Mouse (Mus musculus): ENCODE measurements at regions not wholly inside any gene's neighbourhood (a gene's known extent, or its start where the extent isn't known, plus 50 kb on each side); places are given as distances from the start of the nearest gene placed in this dataset.

DNA sequence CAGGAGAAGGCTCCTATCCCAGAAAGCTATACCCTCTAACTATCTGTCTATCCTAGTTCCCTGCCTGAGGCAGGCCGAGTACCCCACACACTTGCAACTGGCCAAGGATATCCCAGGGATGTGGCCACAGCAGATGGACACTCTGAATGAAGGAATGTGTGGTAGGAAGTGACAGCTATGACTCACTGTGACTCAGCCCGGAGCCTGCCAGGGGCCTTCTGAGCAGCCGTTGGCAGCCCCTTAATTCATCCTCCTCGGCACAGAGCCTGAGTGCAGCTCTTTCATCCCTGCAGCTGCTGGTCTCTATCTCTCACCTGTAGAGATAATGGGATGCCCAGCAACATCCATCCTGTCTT lies 101.4 kb downstream of the 1810010D01Rik start:
- no peak for DNase-seq (ENCODE audit: low read depth, low spot score)
- H3K9me3 ChIP-seq (replicated peaks; ENCODE audit: insufficient read depth, low read length) = no peaks in the 10 kb centered on the region
- H3K27ac ChIP-seq (ENCODE audit: control insufficient read depth, low read depth, low read length) = no peak overlapping the region
- H3K27me3 ChIP-seq (ENCODE audit: control insufficient read depth in 1 of 2, insufficient read depth in 2 of 2, low read length in 2 of 2) = no peaks in the 10 kb centered on the region
- TF ChIP-seq EP300 (IDR thresholded peaks at IDR 0.05; ENCODE audit: low read depth in 1 of 2, low read length in 2 of 2) = no peak
- TF ChIP-seq HCFC1 (IDR thresholded peaks at IDR 0.05; ENCODE audit: low read depth, low read length) = no peak
- TF ChIP-seq NELFE (IDR thresholded peaks at IDR 0.05; ENCODE audit: low read depth, low read length) = no peak
- no peak for TF ChIP-seq NRF1 (IDR thresholded peaks at IDR 0.05; ENCODE audit: insufficient read depth, low read depth, low read length, poor library complexity, severe bottlenecking)
- no peak for TF ChIP-seq MYC (IDR thresholded peaks at IDR 0.05; ENCODE audit: low read depth, low read length)
- no peak for TF ChIP-seq TBP (IDR thresholded peaks at IDR 0.05; ENCODE audit: low read depth, low read length)
- TF ChIP-seq CTCF (IDR thresholded peaks at IDR 0.05 in 2 of 3, conservative IDR thresholded peaks at IDR 0.05 in 1 of 3; ENCODE audit: control insufficient read depth in 1 of 3, insufficient read depth in 1 of 3, low read depth in 2 of 3, low read length in 3 of 3, poor library complexity in 1 of 3, severe bottlenecking in 1 of 3) = no peak
- no peak for TF ChIP-seq USF2 (IDR thresholded peaks at IDR 0.05; ENCODE audit: borderline replicate concordance in 1 of 2, insufficient read depth in 1 of 2, low read depth in 1 of 2, low read length in 2 of 2)
- TF ChIP-seq KAT2A (conservative IDR thresholded peaks at IDR 0.05; ENCODE audit: low read depth, low read length) = no peak
- TF ChIP-seq ZC3H11A (IDR thresholded peaks at IDR 0.05; ENCODE audit: low read depth, low read length) = no peak
- no peak for TF ChIP-seq CHD1 (IDR thresholded peaks at IDR 0.05; ENCODE audit: low read depth, low read length)
- no peak for TF ChIP-seq SMC3 (IDR thresholded peaks at IDR 0.05; ENCODE audit: low read depth, low read length)
- TF ChIP-seq ZNF384 (IDR thresholded peaks at IDR 0.05; ENCODE audit: low read depth, low read length) = no peak
- no peak for TF ChIP-seq JUND (IDR thresholded peaks at IDR 0.05; ENCODE audit: low read depth, low read length)
- no peak for TF ChIP-seq MAX (IDR thresholded peaks at IDR 0.05; ENCODE audit: low read length)
- no peak for TF ChIP-seq TCF12 (IDR thresholded peaks at IDR 0.05; ENCODE audit: low read depth, low read length)
- H3K36me3 ChIP-seq (ENCODE audit: control insufficient read depth in 1 of 2, insufficient read depth in 2 of 2, low read length in 2 of 2) = no peaks in the 10 kb centered on the region
- H3K79me2 ChIP-seq (ENCODE audit: control insufficient read depth, insufficient read depth, low read length, poor library complexity) = no peaks in the 10 kb centered on the region
- no peak overlapping the region for H3K9ac ChIP-seq (ENCODE audit: control insufficient read depth, low read depth, low read length, poor library complexity, severe bottlenecking)
- no peak overlapping the region for H3K4me3 ChIP-seq (ENCODE audit: control insufficient read depth in 1 of 2, insufficient read depth in 1 of 2, low read depth in 2 of 2, low read length in 2 of 2)
- no peaks in the 10 kb centered on the region for H3K4me1 ChIP-seq (ENCODE audit: control insufficient read depth in 1 of 2, insufficient read depth in 2 of 2, low read length in 2 of 2)

DNA sequence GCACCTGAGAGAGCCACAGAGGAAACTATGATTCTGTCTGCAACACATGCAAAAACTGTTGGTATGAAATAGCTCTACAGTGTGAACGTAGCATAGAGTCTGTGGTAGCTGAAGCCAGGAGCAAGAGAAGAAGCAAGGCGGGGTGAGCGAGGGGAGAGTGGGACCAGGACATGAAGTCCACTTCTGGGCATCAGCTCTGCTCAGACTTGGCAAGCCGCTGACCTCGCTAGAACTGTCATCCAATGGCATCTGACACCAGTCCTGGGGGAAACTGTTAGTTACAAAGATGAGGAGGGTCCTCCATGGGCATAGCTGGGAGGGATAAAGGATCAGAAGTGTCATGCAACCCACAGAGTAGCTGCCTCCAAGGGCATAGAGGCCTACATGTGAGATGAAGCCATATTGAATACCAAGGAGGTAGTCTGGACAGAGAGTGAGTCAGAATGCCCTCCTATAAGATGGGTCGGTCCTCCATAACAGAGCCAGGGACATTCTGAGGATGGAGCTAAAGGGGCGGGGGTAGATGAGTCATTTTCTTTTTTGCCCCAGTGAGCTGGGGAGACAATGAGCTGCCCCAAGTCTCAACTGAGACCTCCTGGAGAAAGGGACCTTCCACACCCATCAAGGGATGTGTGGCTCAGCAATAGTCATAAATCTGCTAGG lies 102.0 kb downstream of the 1810010D01Rik start:
- DNase-seq (ENCODE audit: low read depth, low spot score) = no peak
- no peak for TF ChIP-seq GABPA (IDR thresholded peaks at IDR 0.05; ENCODE audit: low read depth, low read length)
- no peak for TF ChIP-seq TBP (IDR thresholded peaks at IDR 0.05; ENCODE audit: low read depth, low read length)
- TF ChIP-seq ZNF384 (IDR thresholded peaks at IDR 0.05; ENCODE audit: low read depth, low read length) = no peak
- no peak for TF ChIP-seq MXI1 (IDR thresholded peaks at IDR 0.05; ENCODE audit: low read depth, low read length)
- TF ChIP-seq ETS1 (IDR thresholded peaks at IDR 0.05; ENCODE audit: low read depth, low read length) = no peak
- TF ChIP-seq TAL1 (IDR thresholded peaks at IDR 0.05; ENCODE audit: low read length) = no peak
- TF ChIP-seq CTCF (IDR thresholded peaks at IDR 0.05 in 2 of 3, conservative IDR thresholded peaks at IDR 0.05 in 1 of 3; ENCODE audit: control insufficient read depth in 1 of 3, insufficient read depth in 1 of 3, low read depth in 2 of 3, low read length in 3 of 3, poor library complexity in 1 of 3, severe bottlenecking in 1 of 3) = no peak
- no peak for TF ChIP-seq BHLHE40 (IDR thresholded peaks at IDR 0.05; ENCODE audit: borderline replicate concordance, low read depth, low read length)
- Histone ChIP-seq H3K27me3 (ENCODE audit: control insufficient read depth in 1 of 2, insufficient read depth in 2 of 2, low read length in 2 of 2) (no peaks in the 10 kb centered on the region), H3K9me3 (replicated peaks; ENCODE audit: insufficient read depth, low read length) (no peaks in the 10 kb centered on the region), H3K79me2 (ENCODE audit: control insufficient read depth, insufficient read depth, low read length, poor library complexity) (no peaks in the 10 kb centered on the region), H3K4me1 (ENCODE audit: control insufficient read depth in 1 of 2, insufficient read depth in 2 of 2, low read length in 2 of 2) (no peaks in the 10 kb centered on the region), H3K27ac (ENCODE audit: control insufficient read depth, low read depth, low read length) (no peak overlapping the region), H3K9ac (ENCODE audit: control insufficient read depth, low read depth, low read length, poor library complexity, severe bottlenecking) (no peak overlapping the region), H3K36me3 (ENCODE audit: control insufficient read depth in 1 of 2, insufficient read depth in 2 of 2, low read length in 2 of 2) (no peaks in the 10 kb centered on the region), H3K4me3 (ENCODE audit: control insufficient read depth in 1 of 2, insufficient read depth in 1 of 2, low read depth in 2 of 2, low read length in 2 of 2) (no peak overlapping the region)
